Mouse (Mus musculus) kidney, adult 11 months (tissue): Measurements from ENCODE around the gene Lactb.
"Not testable (repeated sequence)": the region's sequence is repeated elsewhere in the genome, so short reads cannot be mapped to it uniquely, and the experiment has no call there.

ENCODE experiments used
- DNase-seq: peaks from one replicate; pipeline ENCODE4 v3.0.0; 2022

The Lactb gene

GRCm38 (mm10) chr9:66919382-66919971 is 55.8 kb downstream of the Lactb start, which contains the start of gene Rab8b:
Gene Rab8b, minus strand, starts transcription at chr9:66919687.
- DNase-seq = peak; percentile 95

- DNase-seq = no peak
Observed at GRCm38 (mm10) chr9:66918672-66919330, 56.5 kb downstream of the Lactb start.

- no peak for DNase-seq
Observed at GRCm38 (mm10) chr9:66917892-66918255, 57.4 kb downstream of the Lactb start.

DNA sequence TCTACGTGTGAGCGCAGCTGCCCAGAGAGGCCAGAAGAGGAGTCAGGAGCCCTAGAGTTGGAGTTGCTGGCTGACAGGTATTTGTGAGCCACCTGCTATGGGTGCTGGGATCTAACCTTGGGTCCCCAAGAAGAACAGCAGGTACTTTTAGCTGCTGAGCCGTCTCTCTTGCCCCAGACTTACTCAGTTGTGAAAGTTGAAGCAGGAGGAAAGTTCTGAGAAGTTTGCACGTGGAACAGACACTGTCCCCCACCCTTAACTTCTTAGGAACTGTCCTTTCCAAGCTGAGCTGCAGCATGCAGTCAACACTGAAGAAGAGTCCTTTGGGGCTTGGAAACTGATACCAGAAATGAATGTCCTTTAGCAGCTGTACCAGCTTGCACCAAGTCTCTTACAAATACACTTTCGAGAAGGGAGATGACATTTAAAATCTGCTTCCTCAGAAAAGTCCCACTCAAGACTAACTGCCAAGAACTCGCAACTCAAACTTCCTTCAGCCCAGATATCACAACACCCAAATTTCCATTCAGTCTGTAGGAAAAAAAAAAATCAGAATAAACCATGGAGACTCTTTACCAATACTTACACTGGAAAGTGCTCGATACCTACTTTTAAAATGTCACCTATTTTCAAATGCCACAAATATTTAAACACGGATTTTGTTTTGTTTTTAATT is 57.9 kb downstream of the Lactb start:
- DNase-seq = no peak

DNA sequence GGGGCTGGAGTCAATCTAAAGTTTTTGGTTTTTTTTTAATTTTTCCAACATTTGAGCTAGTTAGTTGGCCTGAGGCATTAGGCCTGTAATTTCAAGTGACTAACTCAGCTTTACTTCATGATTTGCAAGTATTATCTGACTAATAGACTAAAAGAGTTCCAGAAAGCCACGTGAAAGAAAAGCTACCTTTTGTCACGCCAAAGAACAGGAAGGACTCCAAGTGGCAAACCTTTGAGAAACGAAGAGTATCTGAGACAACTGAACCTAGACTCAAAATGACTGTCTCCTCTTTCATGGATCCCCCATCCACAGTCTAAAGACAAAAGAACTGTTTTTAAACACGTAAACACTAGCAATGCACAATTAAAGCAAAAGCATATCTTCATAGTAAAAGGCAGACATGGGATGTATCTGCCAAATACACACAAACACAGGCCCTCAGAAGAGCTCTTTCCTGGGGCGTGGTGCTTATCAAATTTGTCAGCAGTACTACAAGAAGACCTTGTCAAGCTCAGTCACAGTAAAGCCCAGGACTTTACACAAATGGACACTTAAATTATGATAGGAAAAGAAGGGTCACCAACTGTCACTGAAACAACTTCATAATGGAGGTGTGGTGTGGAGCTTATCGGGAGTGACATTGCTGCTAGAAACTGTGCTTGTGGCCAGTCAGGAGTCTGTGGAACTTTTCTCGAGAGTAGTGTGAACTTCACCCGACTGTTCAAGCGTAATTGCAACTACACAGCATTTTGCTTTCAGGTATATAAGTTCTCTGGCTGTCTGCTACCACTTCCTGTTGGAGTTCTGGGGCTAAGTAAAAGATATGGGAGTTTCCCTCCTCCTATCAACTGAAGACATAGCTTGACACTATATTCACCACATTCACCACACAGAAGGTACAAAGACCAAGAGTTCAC is 59.2 kb downstream of the Lactb start:
- no peak for DNase-seq

GRCm38 (mm10) chr9:66915401-66915800 is 59.9 kb downstream of the Lactb start:
- DNase-seq = no peak

DNA sequence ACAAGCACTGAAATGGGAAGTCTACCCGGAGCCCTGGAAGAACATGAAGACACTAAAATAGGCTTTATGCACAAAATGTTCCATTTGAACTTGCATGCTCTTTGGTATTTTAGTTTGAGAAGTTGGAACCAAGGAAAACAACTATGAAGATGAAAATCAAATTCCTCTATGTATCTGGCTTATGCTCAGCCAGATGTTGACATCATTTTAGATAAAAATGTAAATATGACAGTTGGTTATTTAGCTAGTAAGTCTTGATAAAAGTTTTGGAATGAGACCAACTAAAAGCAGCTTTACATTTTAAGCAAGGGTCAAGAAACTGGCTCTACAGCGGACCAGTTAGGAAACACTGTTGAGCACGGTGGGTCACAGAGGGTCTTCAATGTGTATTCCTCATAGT is 60.7 kb downstream of the Lactb start:
- no peak for DNase-seq

DNA sequence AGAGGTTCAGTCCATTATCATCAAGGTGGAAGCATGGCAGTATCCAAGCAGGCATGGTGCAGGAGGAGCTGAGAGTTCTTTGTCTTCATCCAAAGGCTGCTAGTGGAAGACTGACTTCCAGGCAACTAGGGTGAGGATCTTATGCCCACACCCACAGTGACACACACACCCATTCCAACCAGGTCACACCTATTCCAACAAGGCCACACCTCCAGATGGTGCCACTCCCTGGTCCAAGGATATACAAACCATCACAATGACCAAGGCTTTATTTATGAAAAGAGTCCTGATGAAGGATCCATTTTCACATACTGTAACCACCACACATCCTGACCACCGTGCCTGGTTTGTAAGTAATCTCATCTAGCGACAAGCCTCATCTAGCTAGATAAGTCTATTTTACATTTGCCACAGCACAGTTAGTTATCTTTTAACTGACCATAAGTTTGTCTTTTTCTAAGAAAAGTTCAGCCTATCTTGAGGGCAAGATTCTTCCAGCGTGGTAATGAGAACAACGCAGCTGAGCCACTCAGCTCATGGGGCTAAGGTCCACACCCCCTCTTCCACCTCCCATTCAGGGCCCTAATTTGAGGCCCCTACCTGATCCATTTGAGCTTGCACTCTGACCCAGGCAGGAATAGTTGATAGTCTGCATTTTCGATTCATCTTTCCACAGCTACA is 61.9 kb downstream of the Lactb start:
- DNase-seq = not testable (repeated sequence)

GRCm38 (mm10) chr9:66912304-66912703 is 63.0 kb downstream of the Lactb start:
- no peak for DNase-seq

- DNase-seq = no peak
Observed at GRCm38 (mm10) chr9:66910677-66911076, 64.6 kb downstream of the Lactb start.

DNA sequence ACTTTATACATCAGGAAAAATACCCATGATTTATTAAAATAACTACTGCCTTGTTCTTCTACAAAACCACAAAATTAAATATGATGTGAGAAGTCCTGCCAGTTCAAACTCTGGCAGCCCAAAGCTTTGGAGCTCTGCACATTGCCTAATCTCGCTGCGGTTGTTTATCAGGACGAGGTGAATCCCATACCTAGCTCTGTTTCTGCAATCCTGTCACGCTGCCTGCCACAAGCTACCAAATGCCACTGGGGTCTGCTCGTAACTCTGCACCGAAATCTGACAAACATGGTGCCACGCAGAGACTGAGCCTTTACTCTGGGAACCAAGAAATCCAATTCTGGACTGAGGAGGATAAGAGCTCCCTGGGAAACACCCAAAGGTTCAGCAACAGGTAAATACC is 65.4 kb downstream of the Lactb start:
- DNase-seq = no peak

- DNase-seq = no peak
Observed at GRCm38 (mm10) chr9:66907746-66908397, 67.4 kb downstream of the Lactb start.

- DNase-seq = no peak
Observed at GRCm38 (mm10) chr9:66907126-66907525, 68.2 kb downstream of the Lactb start.

DNA sequence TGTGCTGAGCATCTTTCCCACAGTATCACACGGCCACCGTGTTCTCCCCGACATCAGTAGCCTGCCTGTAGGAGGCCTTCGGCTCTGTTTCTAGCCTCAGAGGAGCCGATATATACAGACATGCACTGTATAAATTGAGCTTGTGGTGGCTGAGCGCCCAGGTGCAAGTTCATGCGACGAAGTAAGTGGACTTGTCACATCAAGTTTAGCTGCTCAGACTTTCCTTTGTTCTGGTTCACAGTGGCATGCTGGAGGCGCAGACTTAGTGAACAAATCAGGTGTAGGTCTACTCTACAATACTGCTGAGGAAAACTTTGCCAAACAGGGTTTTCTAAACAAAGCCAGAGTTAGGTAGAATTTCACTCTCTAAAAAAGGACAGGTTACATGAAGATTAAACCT is 69.3 kb downstream of the Lactb start:
- no peak for DNase-seq
